8 mouse cellular contexts compared by ENCODE assay signal in genomic region chr9:21926784-21927183, GRCm38 (mm10). TPM values are rescaled to one million over a fixed set of nuclear protein-coding genes. Genes with fewer than 3 reads are reported as not detected.
DNase-seq lines count a peak whose midpoint lies in the region; ATAC-seq and TF ChIP-seq lines count a peak whose summit lies in the region.

No protein-coding gene starts in this region.

- TF ChIP-seq CTCF in intestine, postnatal 0 days (IDR thresholded peaks at IDR 0.05; ENCODE audit: low read depth) = no peak

- peak overlapping the region; percentile 65 for H3K9ac ChIP-seq in kidney, embryonic 14.5 days (ENCODE audit: low read depth, low read length)
- H3K9ac ChIP-seq in intestine, postnatal 0 days (ENCODE audit: low read depth, low read length) = peak overlapping the region; percentile 50
- H3K9ac ChIP-seq in midbrain, embryonic 12.5 days (replicated peaks) = peak overlapping the region; percentile 72

- no peaks in the 10 kb centered on the region for H3K27me3 ChIP-seq in kidney, embryonic 14.5 days (ENCODE audit: control insufficient read depth, insufficient read depth, low read length)
- H3K27me3 ChIP-seq in embryonic facial prominence, embryonic 10.5 days (replicated peaks; ENCODE audit: low read depth, poor library complexity, severe bottlenecking) = no peaks in the 10 kb centered on the region
- H3K27me3 ChIP-seq in intestine, postnatal 0 days (replicated peaks; ENCODE audit: control insufficient read depth, insufficient read depth, low read length) = no peaks in the 10 kb centered on the region
- H3K27me3 ChIP-seq in midbrain, embryonic 12.5 days = no peaks in the 10 kb centered on the region; the same call in 1 of the 2 replicates

- H3K27ac ChIP-seq in kidney, embryonic 14.5 days (ENCODE audit: low read depth, low read length) = peak overlapping the region; percentile 39; the same call in 1 of the 2 replicates
- peak overlapping the region; percentile 81 for H3K27ac ChIP-seq in embryonic facial prominence, embryonic 10.5 days (replicated peaks)
- peak overlapping the region; percentile 29; the same call in 1 of the 2 replicates for H3K27ac ChIP-seq in intestine, postnatal 0 days (ENCODE audit: low read depth, low read length)
- peak overlapping the region; percentile 61 for H3K27ac ChIP-seq in midbrain, embryonic 12.5 days (replicated peaks)

- H3K4me2 ChIP-seq in kidney, embryonic 14.5 days (replicated peaks; ENCODE audit: low read depth, low read length) = peak overlapping the region; percentile 67
- peak overlapping the region; percentile 70 for H3K4me2 ChIP-seq in intestine, postnatal 0 days (replicated peaks; ENCODE audit: low read depth)
- H3K4me2 ChIP-seq in midbrain, embryonic 12.5 days (replicated peaks) = peak overlapping the region; percentile 68

- no peak for ATAC-seq in kidney, embryonic 14.5 days (ENCODE audit: low FRiP score, low TSS enrichment)
- ATAC-seq in intestine, postnatal 0 days = no peak
- ATAC-seq in midbrain, embryonic 12.5 days (ENCODE audit: low FRiP score, low read depth) = no peak

- no peaks in the 10 kb centered on the region for H3K9me3 ChIP-seq in kidney, embryonic 14.5 days (ENCODE audit: control insufficient read depth, low read length)
- no peaks in the 10 kb centered on the region for H3K9me3 ChIP-seq in embryonic facial prominence, embryonic 10.5 days
- H3K9me3 ChIP-seq in intestine, postnatal 0 days (ENCODE audit: control insufficient read depth) = no peaks in the 10 kb centered on the region
- H3K9me3 ChIP-seq in midbrain, embryonic 12.5 days = no peaks in the 10 kb centered on the region

- H3K36me3 ChIP-seq in kidney, embryonic 14.5 days (ENCODE audit: control insufficient read depth, insufficient read depth, low read length) = no peaks in the 10 kb centered on the region; the same call in 1 of the 2 replicates
- peaks cover 19% of the 10 kb centered on the region; the same call in 1 of the 2 replicates for H3K36me3 ChIP-seq in embryonic facial prominence, embryonic 10.5 days (replicated peaks)
- H3K36me3 ChIP-seq in intestine, postnatal 0 days (ENCODE audit: control insufficient read depth, insufficient read depth) = no peaks in the 10 kb centered on the region; the same call in 1 of the 2 replicates
- 0 out of 2 replicates have a peak, but pooled peaks cover 5% of the 10 kb centered on the region for H3K36me3 ChIP-seq in midbrain, embryonic 12.5 days

- peak overlapping the region; percentile 46 for H3K4me3 ChIP-seq in kidney, embryonic 14.5 days (ENCODE audit: low read length)
- peak overlapping the region; percentile 63 for H3K4me3 ChIP-seq in embryonic facial prominence, embryonic 10.5 days
- H3K4me3 ChIP-seq in intestine, postnatal 0 days (ENCODE audit: low read depth, low read length) = peak overlapping the region; percentile 54
- H3K4me3 ChIP-seq in midbrain, embryonic 12.5 days = peak overlapping the region; percentile 53

- 3% methylated on average over 6 of the region's 6 CpGs for WGBS in kidney, embryonic 14.5 days
- 5% methylated on average over 6 of the region's 6 CpGs for WGBS in embryonic facial prominence, embryonic 10.5 days
- WGBS in intestine, postnatal 0 days = 2% methylated on average over 6 of the region's 6 CpGs
- WGBS in midbrain, embryonic 12.5 days = 4% methylated on average over 6 of the region's 6 CpGs

- H3K4me1 ChIP-seq in kidney, embryonic 14.5 days (ENCODE audit: control insufficient read depth, insufficient read depth, low read length) = peaks cover 9% of the 10 kb centered on the region
- peaks cover 17% of the 10 kb centered on the region for H3K4me1 ChIP-seq in embryonic facial prominence, embryonic 10.5 days
- peaks cover 5% of the 10 kb centered on the region; the same call in 1 of the 2 replicates for H3K4me1 ChIP-seq in intestine, postnatal 0 days (replicated peaks; ENCODE audit: control insufficient read depth, insufficient read depth, low read length)
- H3K4me1 ChIP-seq in midbrain, embryonic 12.5 days = peaks cover 15% of the 10 kb centered on the region

- DNase-seq in kidney, adult 18-20 months = no peak
- DNase-seq in embryonic facial prominence, embryonic 10.5 days (ENCODE audit: low spot score) = no peak
- DNase-seq in adrenal gland, postnatal 36 days = no peak
- DNase-seq in thymus, postnatal 36 days = no peak
- DNase-seq in frontal cortex, postnatal 25 days (ENCODE audit: low spot score in 2 of 2) = no peak

RNA-seq across cellular contexts. Expression of gene Ccdc159, which starts 0.5 kb away (rescaled TPM):
- 3.4 and 4.0 TPM in 2 replicates for polyA plus RNA-seq in kidney, embryonic 14.5 days (2014; fragmentation: Nextera tagmentation; extraction: Ambion mirVana)
- 3.3 and 3.5 TPM in 2 replicates for polyA plus RNA-seq in embryonic facial prominence, embryonic 10.5 days (2016; fragmentation: Nextera tagmentation; extraction: Ambion mirVana)
- 0.63 and 0.99 TPM in 2 replicates for polyA plus RNA-seq in intestine, postnatal 0 days (2015; fragmentation: Nextera tagmentation; extraction: Ambion mirVana)
- polyA plus RNA-seq in midbrain, embryonic 12.5 days (2016; fragmentation: Nextera tagmentation; extraction: Ambion mirVana) = 6.1 and 6.9 TPM in 2 replicates
- 1 to 10 TPM; 9.4 to 9.7 TPM for total RNA-seq in adrenal gland, postnatal 36 days (2021)

RNA-seq across cellular contexts. Expression of gene Tmem205, which starts 0.6 kb away (rescaled TPM):
- polyA plus RNA-seq in kidney, embryonic 14.5 days (2014; fragmentation: Nextera tagmentation; extraction: Ambion mirVana) = 54.0 and 67.5 TPM in 2 replicates
- 31.1 and 33.1 TPM in 2 replicates for polyA plus RNA-seq in embryonic facial prominence, embryonic 10.5 days (2016; fragmentation: Nextera tagmentation; extraction: Ambion mirVana)
- polyA plus RNA-seq in intestine, postnatal 0 days (2015; fragmentation: Nextera tagmentation; extraction: Ambion mirVana) = 83.1 and 88.2 TPM in 2 replicates
- polyA plus RNA-seq in midbrain, embryonic 12.5 days (2016; fragmentation: Nextera tagmentation; extraction: Ambion mirVana) = 32.7 and 36.9 TPM in 2 replicates
- 100 to 1,000 TPM; 318 to 566 TPM for total RNA-seq in adrenal gland, postnatal 36 days (2021)

RNA-seq across cellular contexts. Expression of gene Rab3d, which starts 8.8 kb away (rescaled TPM):
- polyA plus RNA-seq in kidney, embryonic 14.5 days (2014; fragmentation: Nextera tagmentation; extraction: Ambion mirVana) = 4.6 and 8.3 TPM in 2 replicates
- polyA plus RNA-seq in embryonic facial prominence, embryonic 10.5 days (2016; fragmentation: Nextera tagmentation; extraction: Ambion mirVana) = 5.4 and 6.9 TPM in 2 replicates
- polyA plus RNA-seq in intestine, postnatal 0 days (2015; fragmentation: Nextera tagmentation; extraction: Ambion mirVana) = 19.9 and 20.3 TPM in 2 replicates
- 13.2 and 13.4 TPM in 2 replicates for polyA plus RNA-seq in midbrain, embryonic 12.5 days (2016; fragmentation: Nextera tagmentation; extraction: Ambion mirVana)
- total RNA-seq in adrenal gland, postnatal 36 days (2021) = 10 to 100 TPM; 28.5 to 58.8 TPM

RNA-seq across cellular contexts. Expression of gene Plppr2, which starts 10.0 kb away (rescaled TPM):
- polyA plus RNA-seq in kidney, embryonic 14.5 days (2014; fragmentation: Nextera tagmentation; extraction: Ambion mirVana) = 7.0 and 9.2 TPM in 2 replicates
- 9.5 and 9.6 TPM in 2 replicates for polyA plus RNA-seq in embryonic facial prominence, embryonic 10.5 days (2016; fragmentation: Nextera tagmentation; extraction: Ambion mirVana)
- 2.9 and 3.2 TPM in 2 replicates for polyA plus RNA-seq in intestine, postnatal 0 days (2015; fragmentation: Nextera tagmentation; extraction: Ambion mirVana)
- 45.6 and 47.0 TPM in 2 replicates for polyA plus RNA-seq in midbrain, embryonic 12.5 days (2016; fragmentation: Nextera tagmentation; extraction: Ambion mirVana)
- 10 to 100 TPM; 27.1 to 35.8 TPM for total RNA-seq in adrenal gland, postnatal 36 days (2021)

RNA-seq across cellular contexts. Expression of gene Swsap1, which starts 28.8 kb away (rescaled TPM):
- 11.4 and 12.8 TPM in 2 replicates for polyA plus RNA-seq in kidney, embryonic 14.5 days (2014; fragmentation: Nextera tagmentation; extraction: Ambion mirVana)
- polyA plus RNA-seq in embryonic facial prominence, embryonic 10.5 days (2016; fragmentation: Nextera tagmentation; extraction: Ambion mirVana) = 7.1 and 8.0 TPM in 2 replicates
- polyA plus RNA-seq in intestine, postnatal 0 days (2015; fragmentation: Nextera tagmentation; extraction: Ambion mirVana) = 4.6 and 4.8 TPM in 2 replicates
- polyA plus RNA-seq in midbrain, embryonic 12.5 days (2016; fragmentation: Nextera tagmentation; extraction: Ambion mirVana) = 7.8 and 8.1 TPM in 2 replicates
- 10 to 100 TPM; 12.4 to 18.3 TPM for total RNA-seq in adrenal gland, postnatal 36 days (2021)

Comparison
In these comparisons a context has a peak if more than half of its experiments do, and no peak if none do; other contexts are left out.
1. H3K27ac ChIP-seq: peak in every context shown above with its lines; median percentile 81 in embryonic facial prominence, embryonic 10.5 days; 61 in midbrain, embryonic 12.5 days; 39 in kidney, embryonic 14.5 days; 29 in intestine, postnatal 0 days.